Comparison of ENCODE assay signal across 8 mouse cellular contexts in the genomic region with DNA sequence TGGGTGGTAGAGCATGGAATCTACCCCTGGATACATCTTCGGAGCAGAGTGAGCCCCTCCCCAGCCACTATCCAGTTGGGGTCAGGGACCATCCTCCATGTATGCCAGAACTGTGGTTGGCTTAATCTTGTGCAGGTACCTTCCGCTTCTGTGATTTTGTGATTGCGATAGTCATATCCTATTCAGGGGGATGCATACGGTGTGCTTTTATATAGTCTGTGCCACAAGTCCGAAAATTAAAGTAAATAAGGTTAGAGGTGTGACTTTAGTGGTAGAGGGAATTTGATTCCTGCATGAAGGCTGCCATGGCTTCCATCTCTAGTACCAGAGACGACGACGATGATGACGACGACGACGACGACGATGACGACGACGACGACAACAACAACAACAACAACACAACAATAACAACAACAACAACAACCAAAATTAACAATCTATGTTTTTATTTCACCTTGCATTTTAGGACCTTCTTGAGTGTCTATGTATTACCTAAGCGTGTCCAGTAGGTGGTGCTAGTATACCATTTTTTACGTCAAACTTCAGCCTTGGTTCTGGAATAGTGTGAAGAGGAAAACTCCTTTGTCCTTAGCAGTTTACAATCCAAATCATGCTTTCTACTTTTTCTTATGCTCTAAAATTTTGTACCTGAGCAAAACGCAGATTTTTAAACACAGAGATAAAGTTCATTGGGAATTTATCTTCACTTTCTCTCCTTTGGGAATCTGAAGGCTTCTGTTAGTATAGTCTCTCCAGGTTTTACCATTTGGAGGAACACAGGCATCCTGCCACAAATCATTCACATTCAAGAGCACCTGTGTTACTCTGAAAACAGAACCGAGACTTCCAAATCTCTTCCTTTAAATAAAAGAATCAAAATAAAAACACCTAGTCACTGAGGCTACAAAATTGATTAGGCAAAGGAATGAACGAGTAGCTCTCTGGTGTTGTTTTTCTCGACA.
DNase-seq lines count a peak whose midpoint lies in the region; ATAC-seq and TF ChIP-seq lines count a peak whose summit lies in the region.

No protein-coding gene starts in this region.

- H3K27ac ChIP-seq in cerebellum, adult 2 months (ENCODE audit: insufficient read depth, low read length): no peak overlapping the region
- H3K27ac ChIP-seq in midbrain, embryonic 14.5 days (replicated peaks; ENCODE audit: low read depth, low read length): no peak overlapping the region

- H3K4me3 ChIP-seq in cerebellum, adult 2 months (replicated peaks; ENCODE audit: insufficient read depth, low read depth, low read length): no peak overlapping the region
- H3K4me3 ChIP-seq in lung, adult 2 months (replicated peaks; ENCODE audit: extremely low read depth, low read depth, low read length): no peak overlapping the region
- no peak overlapping the region for H3K4me3 ChIP-seq in midbrain, embryonic 14.5 days (replicated peaks; ENCODE audit: low read depth, low read length)

- TF ChIP-seq CTCF in cerebellum, adult 2 months (IDR thresholded peaks at IDR 0.05; ENCODE audit: borderline replicate concordance, insufficient read depth, low read depth, low read length): peak; percentile 43; the same call in 1 of the 2 replicates
- peak; percentile 7; the same call in 1 of the 2 replicates for TF ChIP-seq CTCF in lung, adult 2 months (IDR thresholded peaks at IDR 0.05; ENCODE audit: insufficient read depth, low read length)

- peak; percentile 76; the same call in 1 of the 2 replicates for ATAC-seq in midbrain, embryonic 14.5 days (ENCODE audit: low FRiP score, low TSS enrichment)
- no peak for ATAC-seq in activated CD4-positive, CD25-positive, alpha-beta regulatory T cell, adult 4 months

- WGBS in cerebellum, adult 2 months: 35% methylated on average over 24 of the region's 24 CpGs
- 28% methylated on average over 24 of the region's 24 CpGs for WGBS in lung, adult 2 months
- WGBS in midbrain, embryonic 14.5 days: 37% methylated on average over 24 of the region's 24 CpGs

- no peak overlapping the region for H3K4me2 ChIP-seq in midbrain, embryonic 14.5 days (ENCODE audit: low read length)

- DNase-seq in cerebellum, adult 2 months: no peak
- DNase-seq in cerebellum, adult 11 months: no peak
- no peak for DNase-seq in lung, adult 2 months
- DNase-seq in lung, postnatal 4 days: no peak
- peak; percentile 77 for DNase-seq in forelimb bud, embryonic 11.5 days (ENCODE audit: low read depth, low spot score)
- DNase-seq in midbrain, embryonic 14.5 days: peak; percentile 83
- DNase-seq in thymus, postnatal 14 days: no peak

- no peaks in the 10 kb centered on the region for H3K9me3 ChIP-seq in midbrain, embryonic 14.5 days (ENCODE audit: control insufficient read depth, low read length)

- H3K9ac ChIP-seq in midbrain, embryonic 14.5 days (replicated peaks; ENCODE audit: low read length): no peak overlapping the region

- H3K36me3 ChIP-seq in midbrain, embryonic 14.5 days (ENCODE audit: control insufficient read depth, insufficient read depth, low read length): no peaks in the 10 kb centered on the region

- no peak for TF ChIP-seq POLR2A in cerebellum, adult 2 months (IDR thresholded peaks at IDR 0.05; ENCODE audit: borderline replicate concordance, insufficient read depth, low read length)
- no peak for TF ChIP-seq POLR2A in lung, adult 2 months (IDR thresholded peaks at IDR 0.05; ENCODE audit: borderline replicate concordance, extremely low read depth, low read depth, low read length)

- no peaks in the 10 kb centered on the region for H3K27me3 ChIP-seq in cerebellum, adult 2 months (ENCODE audit: control insufficient read depth, insufficient read depth, low read length)
- H3K27me3 ChIP-seq in midbrain, embryonic 14.5 days (ENCODE audit: control insufficient read depth, insufficient read depth, low read length): no peaks in the 10 kb centered on the region

- no peaks in the 10 kb centered on the region for H3K4me1 ChIP-seq in cerebellum, adult 2 months (ENCODE audit: control insufficient read depth, insufficient read depth, low read length)
- peaks cover 2% of the 10 kb centered on the region; the same call in 1 of the 2 replicates for H3K4me1 ChIP-seq in lung, adult 2 months (ENCODE audit: control insufficient read depth, insufficient read depth, low read length)
- H3K4me1 ChIP-seq in midbrain, embryonic 14.5 days (ENCODE audit: control insufficient read depth, insufficient read depth, low read length): no peaks in the 10 kb centered on the region

Comparison
In these comparisons a context has a peak if more than half of its experiments do, and no peak if none do; other contexts are left out.
1. DNase-seq: peak in forelimb bud, embryonic 11.5 days (single experiment) and midbrain, embryonic 14.5 days (single experiment); none in cerebellum, adult 2 months (0 of 2), cerebellum, adult 11 months (single experiment), lung, adult 2 months (single experiment), lung, postnatal 4 days (0 of 2) and thymus, postnatal 14 days (single experiment).